8 mouse cellular contexts compared by ENCODE assay signal in the genomic region with DNA sequence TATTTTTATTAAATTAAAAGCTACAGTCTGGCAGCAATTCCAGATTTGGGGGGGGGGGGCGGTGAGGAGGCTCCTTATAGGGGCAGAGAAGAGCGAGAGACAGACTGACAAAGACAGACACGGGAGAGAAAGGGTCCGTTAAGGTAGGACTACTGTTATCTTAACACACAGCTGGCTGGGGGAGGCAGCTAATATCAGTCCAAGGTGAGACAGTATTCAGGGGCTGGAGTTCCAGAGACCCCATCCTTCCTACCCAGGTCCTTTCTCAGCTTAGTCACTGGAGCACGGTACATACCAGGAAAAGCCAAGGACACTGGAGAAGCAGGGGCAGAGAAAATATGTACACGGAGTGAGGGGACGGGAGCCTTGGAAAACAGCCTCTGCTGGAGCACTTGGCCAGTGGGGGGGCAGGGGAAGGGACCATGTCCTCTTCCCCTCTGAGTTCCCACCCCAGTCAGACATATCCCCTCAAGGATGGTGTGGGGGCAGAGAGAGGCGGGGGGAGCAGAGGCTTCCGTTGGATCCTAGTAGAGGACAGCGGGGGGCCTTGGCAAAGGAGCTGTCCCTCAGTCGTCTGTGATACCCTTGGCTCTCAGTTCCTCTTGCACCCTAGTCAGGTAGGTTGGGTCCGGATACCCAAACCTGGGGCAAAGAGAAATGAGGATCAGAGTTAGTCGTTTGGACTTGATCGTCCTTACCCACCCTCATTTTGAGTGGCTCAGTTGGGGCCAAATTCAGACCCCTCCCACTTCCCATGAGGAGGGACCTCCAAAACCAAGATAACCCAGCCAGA. TPM values are rescaled to one million over a fixed set of nuclear protein-coding genes. Genes with fewer than 3 reads are reported as not detected.
DNase-seq lines count a peak whose midpoint lies in the region; ATAC-seq and TF ChIP-seq lines count a peak whose summit lies in the region.

No protein-coding gene starts in this region.

- H3K9me3 ChIP-seq in lung, embryonic 14.5 days (ENCODE audit: low read depth, low read length) = no peaks in the 10 kb centered on the region
- H3K9me3 ChIP-seq in forebrain, embryonic 12.5 days = 0 out of 2 replicates have a peak, but pooled peaks cover 3% of the 10 kb centered on the region
- H3K9me3 ChIP-seq in intestine, embryonic 15.5 days = no peaks in the 10 kb centered on the region
- H3K9me3 ChIP-seq in neural tube, embryonic 14.5 days (ENCODE audit: control insufficient read depth, low read length) = no peaks in the 10 kb centered on the region

- peaks cover 33% of the 10 kb centered on the region for H3K36me3 ChIP-seq in lung, embryonic 14.5 days (ENCODE audit: insufficient read depth)
- peaks cover 27% of the 10 kb centered on the region for H3K36me3 ChIP-seq in forebrain, embryonic 12.5 days (replicated peaks)
- peaks cover 4% of the 10 kb centered on the region for H3K36me3 ChIP-seq in intestine, embryonic 15.5 days
- H3K36me3 ChIP-seq in neural tube, embryonic 14.5 days (ENCODE audit: control insufficient read depth, insufficient read depth, low read length) = peaks cover 11% of the 10 kb centered on the region; the same call in 1 of the 2 replicates

- peaks cover 20% of the 10 kb centered on the region for H3K4me1 ChIP-seq in lung, embryonic 14.5 days (ENCODE audit: insufficient read depth)
- peaks cover 55% of the 10 kb centered on the region for H3K4me1 ChIP-seq in forebrain, embryonic 12.5 days
- H3K4me1 ChIP-seq in intestine, embryonic 15.5 days (replicated peaks) = peaks cover 38% of the 10 kb centered on the region
- H3K4me1 ChIP-seq in neural tube, embryonic 14.5 days (ENCODE audit: control insufficient read depth, insufficient read depth, low read length) = peaks cover 32% of the 10 kb centered on the region

- no peak for DNase-seq in lung, embryonic 14.5 days
- DNase-seq in lung, postnatal 36 days = no peak
- no peak for DNase-seq in adrenal gland, postnatal 25 days
- no peak for DNase-seq in yolk sac, embryonic 10.5 days (ENCODE audit: low spot score)
- no peak for DNase-seq in ovary, adult 18-20 months (ENCODE audit: low spot score)

- H3K27ac ChIP-seq in lung, embryonic 14.5 days (ENCODE audit: low read depth) = peak overlapping the region; percentile 90
- peak overlapping the region; percentile 88 for H3K27ac ChIP-seq in forebrain, embryonic 12.5 days
- peak overlapping the region; percentile 84 for H3K27ac ChIP-seq in intestine, embryonic 15.5 days
- H3K27ac ChIP-seq in neural tube, embryonic 14.5 days (ENCODE audit: low read depth, low read length) = no peak overlapping the region

- no peak overlapping the region for H3K9ac ChIP-seq in lung, embryonic 14.5 days
- peak overlapping the region; percentile 94; the same call in 1 of the 2 replicates for H3K9ac ChIP-seq in forebrain, embryonic 12.5 days
- H3K9ac ChIP-seq in intestine, embryonic 15.5 days = no peak overlapping the region
- H3K9ac ChIP-seq in neural tube, embryonic 14.5 days (replicated peaks; ENCODE audit: low read depth, low read length) = 0 out of 2 replicates have a peak overlapping the region, but pooled peaks have one; percentile 69

- no peaks in the 10 kb centered on the region for H3K27me3 ChIP-seq in lung, embryonic 14.5 days (ENCODE audit: insufficient read depth, low read length)
- no peaks in the 10 kb centered on the region for H3K27me3 ChIP-seq in forebrain, embryonic 12.5 days
- no peaks in the 10 kb centered on the region; the same call in 1 of the 2 replicates for H3K27me3 ChIP-seq in intestine, embryonic 15.5 days (replicated peaks)
- no peaks in the 10 kb centered on the region for H3K27me3 ChIP-seq in neural tube, embryonic 14.5 days (ENCODE audit: control insufficient read depth, insufficient read depth, low read length)

- H3K4me2 ChIP-seq in lung, embryonic 14.5 days = peak overlapping the region; percentile 97
- H3K4me2 ChIP-seq in forebrain, embryonic 12.5 days = peak overlapping the region; percentile 99
- peak overlapping the region; percentile 91 for H3K4me2 ChIP-seq in intestine, embryonic 15.5 days (replicated peaks)
- H3K4me2 ChIP-seq in neural tube, embryonic 14.5 days (ENCODE audit: low read depth, low read length) = peak overlapping the region; percentile 85

- H3K4me3 ChIP-seq in lung, embryonic 14.5 days (ENCODE audit: low read depth, low read length) = peak overlapping the region; percentile 67
- peak overlapping the region; percentile 72 for H3K4me3 ChIP-seq in forebrain, embryonic 12.5 days (replicated peaks)
- H3K4me3 ChIP-seq in intestine, embryonic 15.5 days (replicated peaks) = peak overlapping the region; percentile 69
- H3K4me3 ChIP-seq in neural tube, embryonic 14.5 days (ENCODE audit: low read depth, low read length) = no peak overlapping the region

- 35% methylated on average over 14 of the region's 14 CpGs for WGBS in lung, embryonic 14.5 days
- WGBS in forebrain, embryonic 12.5 days = 33% methylated on average over 14 of the region's 14 CpGs
- WGBS in intestine, embryonic 15.5 days = 50% methylated on average over 14 of the region's 14 CpGs
- WGBS in neural tube, embryonic 14.5 days = 31% methylated on average over 13 of the region's 14 CpGs

- no peak for TF ChIP-seq CTCF in lung, embryonic 14.5 days (IDR thresholded peaks at IDR 0.05; ENCODE audit: low read depth)

- no peak for ATAC-seq in lung, embryonic 14.5 days (ENCODE audit: insufficient read depth)
- no peak for ATAC-seq in forebrain, embryonic 12.5 days (ENCODE audit: low FRiP score)
- no peak for ATAC-seq in intestine, embryonic 15.5 days
- no peak for ATAC-seq in neural tube, embryonic 14.5 days (ENCODE audit: low read depth)

RNA-seq across cellular contexts. Expression of gene Arhgef25, which starts 0.7 kb away (rescaled TPM):
- polyA plus RNA-seq in lung, embryonic 14.5 days (2014; fragmentation: Nextera tagmentation; extraction: Ambion mirVana) = 45.8 and 48.7 TPM in 2 replicates
- 32.3 and 36.4 TPM in 2 replicates for polyA plus RNA-seq in forebrain, embryonic 12.5 days (2016; fragmentation: Nextera tagmentation; extraction: Ambion mirVana)
- polyA plus RNA-seq in intestine, embryonic 15.5 days (2015; fragmentation: Nextera tagmentation; extraction: Ambion mirVana) = 46.8 and 50.4 TPM in 2 replicates
- polyA plus RNA-seq in neural tube, embryonic 14.5 days (2014; fragmentation: Nextera tagmentation; extraction: Ambion mirVana) = 24.2 and 31.0 TPM in 2 replicates
- 27.9 and 28.7 TPM in 2 replicates for total RNA-seq in adrenal gland, postnatal 25 days (2021)

RNA-seq across cellular contexts. Expression of gene Dtx3, which starts 4.9 kb away (rescaled TPM):
- polyA plus RNA-seq in lung, embryonic 14.5 days (2014; fragmentation: Nextera tagmentation; extraction: Ambion mirVana) = 81.4 and 92.4 TPM in 2 replicates
- 170 and 172 TPM in 2 replicates for polyA plus RNA-seq in forebrain, embryonic 12.5 days (2016; fragmentation: Nextera tagmentation; extraction: Ambion mirVana)
- 70.6 and 75.4 TPM in 2 replicates for polyA plus RNA-seq in intestine, embryonic 15.5 days (2015; fragmentation: Nextera tagmentation; extraction: Ambion mirVana)
- polyA plus RNA-seq in neural tube, embryonic 14.5 days (2014; fragmentation: Nextera tagmentation; extraction: Ambion mirVana) = 224 and 231 TPM in 2 replicates
- total RNA-seq in adrenal gland, postnatal 25 days (2021) = 89.7 and 96.8 TPM in 2 replicates

RNA-seq across cellular contexts. Expression of gene Slc26a10, which starts 10.1 kb away (rescaled TPM):
- 0.09 and 0.27 TPM in 2 replicates for polyA plus RNA-seq in lung, embryonic 14.5 days (2014; fragmentation: Nextera tagmentation; extraction: Ambion mirVana)
- 0.86 and 2.2 TPM in 2 replicates for polyA plus RNA-seq in forebrain, embryonic 12.5 days (2016; fragmentation: Nextera tagmentation; extraction: Ambion mirVana)
- 0.98 and 1.1 TPM in 2 replicates for polyA plus RNA-seq in intestine, embryonic 15.5 days (2015; fragmentation: Nextera tagmentation; extraction: Ambion mirVana)
- 0.80 and 1.3 TPM in 2 replicates for polyA plus RNA-seq in neural tube, embryonic 14.5 days (2014; fragmentation: Nextera tagmentation; extraction: Ambion mirVana)
- total RNA-seq in adrenal gland, postnatal 25 days (2021) = 3.2 and 6.0 TPM in 2 replicates

RNA-seq across cellular contexts. Expression of gene Pip4k2c, which starts 20.8 kb away (rescaled TPM):
- 17.8 and 21.0 TPM in 2 replicates for polyA plus RNA-seq in lung, embryonic 14.5 days (2014; fragmentation: Nextera tagmentation; extraction: Ambion mirVana)
- polyA plus RNA-seq in forebrain, embryonic 12.5 days (2016; fragmentation: Nextera tagmentation; extraction: Ambion mirVana) = 19.4 and 20.2 TPM in 2 replicates
- 33.7 and 35.0 TPM in 2 replicates for polyA plus RNA-seq in intestine, embryonic 15.5 days (2015; fragmentation: Nextera tagmentation; extraction: Ambion mirVana)
- polyA plus RNA-seq in neural tube, embryonic 14.5 days (2014; fragmentation: Nextera tagmentation; extraction: Ambion mirVana) = 15.5 and 18.1 TPM in 2 replicates
- total RNA-seq in adrenal gland, postnatal 25 days (2021) = 38.4 and 48.8 TPM in 2 replicates

RNA-seq across cellular contexts. Expression of gene B4galnt1, which starts 25.6 kb away (rescaled TPM):
- 2.9 and 4.4 TPM in 2 replicates for polyA plus RNA-seq in lung, embryonic 14.5 days (2014; fragmentation: Nextera tagmentation; extraction: Ambion mirVana)
- polyA plus RNA-seq in forebrain, embryonic 12.5 days (2016; fragmentation: Nextera tagmentation; extraction: Ambion mirVana) = 13.3 and 14.7 TPM in 2 replicates
- 52.5 and 55.2 TPM in 2 replicates for polyA plus RNA-seq in intestine, embryonic 15.5 days (2015; fragmentation: Nextera tagmentation; extraction: Ambion mirVana)
- 79.3 and 93.4 TPM in 2 replicates for polyA plus RNA-seq in neural tube, embryonic 14.5 days (2014; fragmentation: Nextera tagmentation; extraction: Ambion mirVana)
- 6.8 and 8.5 TPM in 2 replicates for total RNA-seq in adrenal gland, postnatal 25 days (2021)

Comparison
In these comparisons a context has a peak if more than half of its experiments do, and no peak if none do; other contexts are left out.
1. H3K9ac ChIP-seq: peak in forebrain, embryonic 12.5 days (single experiment) and neural tube, embryonic 14.5 days (single experiment); none in lung, embryonic 14.5 days (single experiment) and intestine, embryonic 15.5 days (single experiment).
2. Peak in every context shown above with its lines, with median percentiles within 50 percentile points of each other: H3K4me2 ChIP-seq.